Mouse (Mus musculus) lung, postnatal 10 days (tissue): ENCODE measurements around the gene Mad1l1.

Experiments
- DNase-seq: peaks from one replicate; pipeline ENCODE4 v3.0.0; 2021

The Mad1l1 gene

GRCm38 (mm10) chr5:139978525-139979276 lies 342.7 kb downstream of the Mad1l1 start:
- DNase-seq, result peak; percentile 38

GRCm38 (mm10) chr5:139977476-139977875 lies 343.9 kb downstream of the Mad1l1 start:
- DNase-seq, result no peak

GRCm38 (mm10) chr5:139976584-139976983 lies 344.8 kb downstream of the Mad1l1 start:
- no peak for DNase-seq

- DNase-seq, result peak; percentile 47
Measured at GRCm38 (mm10) chr5:139970186-139970631, 351.1 kb downstream of the Mad1l1 start.

GRCm38 (mm10) chr5:139969151-139969948 lies 352.0 kb downstream of the Mad1l1 start:
- no peak for DNase-seq

GRCm38 (mm10) chr5:139965596-139965995 lies 355.8 kb downstream of the Mad1l1 start:
- peak; percentile 24 for DNase-seq

- no peak for DNase-seq
Measured at GRCm38 (mm10) chr5:139964391-139964790, 357.0 kb downstream of the Mad1l1 start.

GRCm38 (mm10) chr5:139959741-139960140 lies 361.6 kb downstream of the Mad1l1 start:
- DNase-seq, result no peak
